Mouse (Mus musculus) kidney, postnatal 36 days (tissue): ENCODE measurements around the gene Pick1.

Experiments
- DNase-seq, 2 experiments: peaks; one replicate each; pipeline ENCODE4 v3.0.0; 2021 to 2022; ENCODE audit warnings: mixed read lengths in 2 of 2

Pick1 gene

GRCm38 (mm10) chr15:79229058-79229821 is at the start of gene Pick1, which contains the start of gene Gm49486:
Pick1 (plus strand) TSS chr15:79229173.
Gm49486 (plus strand) TSS chr15:79229391.
- peak; percentile 92 to 95 for DNase-seq

GRCm38 (mm10) chr15:79185213-79185612 is 43.8 kb upstream of the Pick1 start:
- DNase-seq: no peak

GRCm38 (mm10) chr15:79187819-79188218 is 41.2 kb upstream of the Pick1 start:
- no peak for DNase-seq

- DNase-seq: no peak
Measured at GRCm38 (mm10) chr15:79191426-79191825, 37.5 kb upstream of the Pick1 start.

- DNase-seq: no peak
Measured at GRCm38 (mm10) chr15:79192450-79192849, 36.5 kb upstream of the Pick1 start.

- no peak for DNase-seq
Measured at GRCm38 (mm10) chr15:79192885-79193845, 35.8 kb upstream of the Pick1 start.

- DNase-seq: no peak
Measured at GRCm38 (mm10) chr15:79194048-79194447, 34.9 kb upstream of the Pick1 start.

GRCm38 (mm10) chr15:79194946-79195345 is 34.0 kb upstream of the Pick1 start:
- no peak for DNase-seq

GRCm38 (mm10) chr15:79195492-79195891 is 33.5 kb upstream of the Pick1 start:
- peak; percentile 6 to 26 for DNase-seq

- DNase-seq: no peak
Measured at GRCm38 (mm10) chr15:79199390-79199976, 29.5 kb upstream of the Pick1 start.

- DNase-seq: no peak
Measured at GRCm38 (mm10) chr15:79201491-79202150, 27.4 kb upstream of the Pick1 start.

- DNase-seq: no peak
Measured at GRCm38 (mm10) chr15:79202575-79202974, 26.4 kb upstream of the Pick1 start.

- DNase-seq: no peak
Measured at GRCm38 (mm10) chr15:79208211-79208610, 20.8 kb upstream of the Pick1 start.

- DNase-seq: peak; percentile 75
Measured at GRCm38 (mm10) chr15:79208758-79209439, 20.1 kb upstream of the Pick1 start.

GRCm38 (mm10) chr15:79210357-79210756 is 18.6 kb upstream of the Pick1 start:
- no peak for DNase-seq

- no peak for DNase-seq
Measured at GRCm38 (mm10) chr15:79212750-79213446, 16.1 kb upstream of the Pick1 start.

- peak; percentile 27 to 39 for DNase-seq
Measured at GRCm38 (mm10) chr15:79213591-79213990, 15.4 kb upstream of the Pick1 start.

- no peak for DNase-seq
Measured at GRCm38 (mm10) chr15:79216191-79216590, 12.8 kb upstream of the Pick1 start.

GRCm38 (mm10) chr15:79219572-79219971 is 9.4 kb upstream of the Pick1 start:
- peak; percentile 15 to 30 for DNase-seq

- no peak for DNase-seq
Measured at GRCm38 (mm10) chr15:79223641-79224040, 5.3 kb upstream of the Pick1 start.

GRCm38 (mm10) chr15:79224685-79225084 is 4.3 kb upstream of the Pick1 start:
- peak; percentile 78 to 91 for DNase-seq
